Mouse (Mus musculus) myocyte (in vitro differentiated cells): Measurements from ENCODE around the gene Ogt. TPM values are rescaled to one million over a fixed set of nuclear protein-coding genes. Genes with fewer than 3 reads are reported as not detected.

Source experiments
- H3K27me3 ChIP-seq: one replicate; pipeline ENCODE4 v1.6.1; 2011; ENCODE audit not compliant: control insufficient read depth, insufficient read depth, insufficient read length
- H3K36me3 ChIP-seq: one replicate; pipeline ENCODE4 v1.6.1; 2011; ENCODE audit not compliant: control insufficient read depth, insufficient read depth
- H3K4me2 ChIP-seq: one replicate; pipeline ENCODE4 v1.6.1; 2011; ENCODE audit warnings: low read depth, control low read depth
- H3K4me3 ChIP-seq: one replicate; pipeline ENCODE4 v1.5.1; 2011; ENCODE audit warnings: mild to moderate bottlenecking, control low read depth, moderate library complexity
- H3K79me2 ChIP-seq: one replicate; pipeline ENCODE4 v1.6.1; 2011; ENCODE audit not compliant: control insufficient read depth, insufficient read depth
- H3ac ChIP-seq: one replicate; pipeline ENCODE4 v1.6.1; 2011; ENCODE audit not compliant: control insufficient read depth, insufficient read length
- MAX ChIP-seq: IDR thresholded peaks from one replicate; pipeline ENCODE4 v1.6.1; 2011; ENCODE audit warnings: low read depth, mild to moderate bottlenecking, control low read depth
- MYOD1 ChIP-seq, 3 experiments: IDR thresholded peaks; one replicate each; pipeline ENCODE4 v1.6.1; 2011; ENCODE audit warnings: control low read depth in 2 of 3, low read depth in 2 of 3, mild to moderate bottlenecking in 2 of 3, moderate library complexity in 1 of 3; ENCODE audit not compliant: insufficient read length in 2 of 3, control insufficient read depth in 1 of 3
- POLR2A ChIP-seq: IDR thresholded peaks from one replicate; pipeline ENCODE4 v1.6.1; 2011; ENCODE audit warnings: low read depth, mild to moderate bottlenecking, control low read depth, moderate library complexity; ENCODE audit not compliant: insufficient read length
- POLR2AphosphoS2 ChIP-seq: IDR thresholded peaks from one replicate; pipeline ENCODE4 v1.6.1; 2011; ENCODE audit warnings: low read depth, control low read depth; ENCODE audit not compliant: insufficient read length
- REST ChIP-seq: IDR thresholded peaks from one replicate; pipeline ENCODE4 v1.6.1; 2011; ENCODE audit warnings: mild to moderate bottlenecking, control low read depth, moderate library complexity; ENCODE audit not compliant: insufficient read depth, insufficient read length
- TCF3 ChIP-seq: IDR thresholded peaks from one replicate; pipeline ENCODE4 v1.6.1; 2011; ENCODE audit warnings: low read depth, control low read depth; ENCODE audit not compliant: insufficient read length
- polyA plus RNA-seq: library from polyadenylated mRNA; unstranded; fragments of >200 nt; fragmentation: generic; extraction: Trizol; gene quantifications from one replicate; pipeline ENCODE4 v1.2.1, GENCODE M21; 2012; ENCODE audit warnings: missing spikeins

Gene Ogt
- polyA plus RNA-seq, 1 experiment = 33.5 TPM

GRCm38 (mm10) chrX:101733288-101733687 is 93.4 kb downstream of the Ogt start:
- Histone ChIP-seq H3K79me2 (no peaks in the 10 kb centered on the region), H3ac (no peak overlapping the region), H3K36me3 (no peaks in the 10 kb centered on the region), H3K4me2 (no peak overlapping the region), H3K4me3 (no peak overlapping the region), H3K27me3 (no peaks in the 10 kb centered on the region)
- no peak for TF ChIP-seq REST

- Histone ChIP-seq H3K4me2 (peak within 1 kb of the TSS; percentile 18), H3K36me3 (no peaks in the 10 kb centered on the region), H3K4me3 (no peak within 1 kb of the TSS), H3K79me2 (no peaks in the 10 kb centered on the region), H3ac (no peak within 1 kb of the TSS), H3K27me3 (no peaks in the 10 kb centered on the region)
- TF ChIP-seq POLR2A (no peak), TCF3 (no peak), MAX (no peak), REST (no peak), POLR2AphosphoS2 (no peak), MYOD1 (IDR thresholded peaks at IDR 0.05; ENCODE audit: control insufficient read depth in 1 of 3, insufficient read length in 2 of 3, low read depth in 2 of 3) (no peak)
These were observed 94.0 kb downstream of the Ogt start, which contains the start of gene Cxcr3 for GRCm38 (mm10) chrX:101733828-101734319. TSS of gene Cxcr3 (minus strand) at chrX:101734269.

Other genes with a start within 250 kb of the Ogt start
- gene Zmym3, start 219.2 kb upstream of the Ogt start, polyA plus RNA-seq = 16.9 TPM
- 183 TPM for gene Nono, start 210.7 kb upstream of the Ogt start, polyA plus RNA-seq
- gene Itgb1bp2, start 191.0 kb upstream of the Ogt start, polyA plus RNA-seq = 114 TPM
- 7.9 TPM for gene Taf1, start 107.3 kb upstream of the Ogt start, polyA plus RNA-seq
- not detected for gene Cxcr3, start 94.2 kb downstream of the Ogt start, polyA plus RNA-seq
- gene Gm4779, start 154.4 kb downstream of the Ogt start, polyA plus RNA-seq = not detected
- not detected for gene 8030474K03Rik, start 154.6 kb downstream of the Ogt start, polyA plus RNA-seq
- 0.25 TPM for gene Nhsl2, start 209.3 kb downstream of the Ogt start, polyA plus RNA-seq